Mouse (Mus musculus) forebrain, postnatal 0 days (tissue): ENCODE results near the gene Clec2e. TPM values are rescaled to one million over a fixed set of nuclear protein-coding genes. Genes with fewer than 3 reads are reported as not detected.
"Not testable (repeated sequence)": the region's sequence is repeated elsewhere in the genome, so short reads cannot be mapped to it uniquely, and the experiment has no call there.

Experiments used
- ATAC-seq: fragments of 200-750 bp; cut with Nextera tagmentation; 2 replicates; pipeline ENCODE4 v1.8.0; 2017; ENCODE audit warnings: mild to moderate bottlenecking, moderate library complexity
- DNase-seq: peaks from one replicate; pipeline ENCODE4 v3.0.0-alpha.2; 2015
- H3K27ac ChIP-seq: fragments of 300-500 bp; sonication (generic); 2 replicates; pipeline ENCODE4 v1.5.1; 2014; ENCODE audit warnings: low read depth, mild to moderate bottlenecking, antibody characterized with exemption, low read length, moderate library complexity, mixed read lengths
- H3K27me3 ChIP-seq: fragments of 300-500 bp; sonication (generic); 2 replicates; pipeline ENCODE4 v1.6.1; 2014; ENCODE audit warnings: mild to moderate bottlenecking, low read length, mixed read lengths; ENCODE audit not compliant: insufficient read depth
- H3K36me3 ChIP-seq: fragments of 300-500 bp; sonication (generic); 2 replicates; pipeline ENCODE4 v1.6.1; 2014; ENCODE audit warnings: mild to moderate bottlenecking, moderate library complexity; ENCODE audit not compliant: insufficient read depth
- H3K4me1 ChIP-seq: fragments of 300-500 bp; sonication (generic); 2 replicates; pipeline ENCODE4 v1.6.1; 2014; ENCODE audit warnings: antibody characterized with exemption; ENCODE audit not compliant: insufficient read depth
- H3K4me2 ChIP-seq: fragments of 300-500 bp; sonication (generic); 2 replicates; pipeline ENCODE4 v1.6.1; 2014; ENCODE audit warnings: low read depth, mild to moderate bottlenecking, moderate library complexity
- H3K4me3 ChIP-seq: fragments of 300-500 bp; sonication (generic); 2 replicates; pipeline ENCODE4 v1.5.1; 2014; ENCODE audit warnings: low read depth, low read length, mixed read lengths
- H3K9ac ChIP-seq: fragments of 300-500 bp; sonication (generic); 2 replicates; pipeline ENCODE4 v1.6.1; 2014; ENCODE audit warnings: mild to moderate bottlenecking
- H3K9me3 ChIP-seq: fragments of 300-500 bp; sonication (generic); 2 replicates; pipeline ENCODE4 v1.6.1; 2016; ENCODE audit warnings: low read length
- CTCF ChIP-seq: sonication (generic); IDR thresholded peaks from 2 replicates; pipeline ENCODE4 v1.5.1; 2016; ENCODE audit warnings: antibody characterized with exemption, control low read depth, low read depth
- WGBS: fragments of 180-500 bp; shearing (Covaris S2); extraction: QIAGEN DNeasy Blood & Tissue Kit; methylation state at CpG from one replicate; pipeline ENCODE4 v1.1.7; 2014; 5-methylcytosine and 5-hydroxymethylcytosine counted together
- polyA plus RNA-seq: library from polyadenylated mRNA; unstranded; fragments of >200 nt; fragmentation: Nextera tagmentation; extraction: Ambion mirVana; gene quantifications from 2 replicates; pipeline ENCODE4 v1.2.1, GENCODE M21; 2015
- total RNA-seq: library from RNA; depleted of rRNA; stranded (reverse); fragments of >200 nt; gene quantifications from 2 replicates; pipeline ENCODE4 v1.2.3, GENCODE M21; 2014; rRNA removed

The Clec2e gene
- total RNA-seq (not detected in 2 replicates), polyA plus RNA-seq (not detected in 2 replicates)

GRCm38 (mm10) chr6:129100794-129101193 lies at the start of gene Clec2e:
Gene Clec2e (minus strand): TSS chr6:129100913.
- H3K27ac ChIP-seq, H3K4me3 ChIP-seq, H3K4me1 ChIP-seq, H3K9ac ChIP-seq, H3K36me3 ChIP-seq, ATAC-seq, H3K9me3 ChIP-seq, H3K4me2 ChIP-seq, DNase-seq, H3K27me3 ChIP-seq: not testable (repeated sequence)
- WGBS: 77% methylated on average over 1 of the region's 1 CpGs

- ATAC-seq (no peak), DNase-seq (no peak)
- Histone ChIP-seq H3K36me3 (no peaks in the 10 kb centered on the region), H3K4me3 (no peak overlapping the region), H3K4me1 (no peaks in the 10 kb centered on the region), H3K9ac (no peak overlapping the region), H3K4me2 (no peak overlapping the region), H3K27ac (no peak overlapping the region), H3K27me3 (no peaks in the 10 kb centered on the region), H3K9me3 (no peaks in the 10 kb centered on the region)
- 96% methylated on average over 2 of the region's 2 CpGs for WGBS
- no peak for TF ChIP-seq CTCF
Measured at GRCm38 (mm10) chr6:129146812-129147211, 46.1 kb upstream of the Clec2e start.

GRCm38 (mm10) chr6:129132604-129133341 lies 32.1 kb upstream of the Clec2e start:
- Histone ChIP-seq H3K27me3 (no peaks in the 10 kb centered on the region), H3K9me3 (no peaks in the 10 kb centered on the region), H3K4me1 (no peaks in the 10 kb centered on the region), H3K36me3 (no peaks in the 10 kb centered on the region), H3K9ac (no peak overlapping the region), H3K4me2 (no peak overlapping the region), H3K4me3 (no peak overlapping the region), H3K27ac (no peak overlapping the region)
- DNase-seq (no peak), ATAC-seq (no peak)
- WGBS: 82% methylated on average over 4 of the region's 4 CpGs
- no peak for TF ChIP-seq CTCF

- H3K4me2 ChIP-seq: no peak overlapping the region
- no peak overlapping the region for H3K27ac ChIP-seq
- no peaks in the 10 kb centered on the region for H3K9me3 ChIP-seq
- H3K9ac ChIP-seq: no peak overlapping the region
- no peak for ATAC-seq
- no peaks in the 10 kb centered on the region for H3K27me3 ChIP-seq
- TF ChIP-seq CTCF: no peak
- H3K36me3 ChIP-seq: no peaks in the 10 kb centered on the region
- no peak for DNase-seq
- H3K4me1 ChIP-seq: no peaks in the 10 kb centered on the region
- no peak overlapping the region for H3K4me3 ChIP-seq
Measured at GRCm38 (mm10) chr6:129126861-129127260, 26.1 kb upstream of the Clec2e start.

- not testable (repeated sequence) for H3K9ac ChIP-seq, H3K4me1 ChIP-seq, H3K9me3 ChIP-seq, DNase-seq, H3K4me2 ChIP-seq, ATAC-seq, H3K27me3 ChIP-seq, H3K27ac ChIP-seq, H3K36me3 ChIP-seq, H3K4me3 ChIP-seq
Measured at GRCm38 (mm10) chr6:129124531-129124930, 23.8 kb upstream of the Clec2e start.

GRCm38 (mm10) chr6:129116223-129116622 lies 15.5 kb upstream of the Clec2e start:
- ATAC-seq: no peak

GRCm38 (mm10) chr6:129114237-129114636 lies 13.5 kb upstream of the Clec2e start:
- not testable (repeated sequence) for H3K4me3 ChIP-seq, H3K9me3 ChIP-seq, H3K4me2 ChIP-seq, H3K9ac ChIP-seq, DNase-seq, H3K36me3 ChIP-seq, H3K27me3 ChIP-seq, H3K4me1 ChIP-seq, H3K27ac ChIP-seq, ATAC-seq
- WGBS: 93% methylated on average over 3 of the region's 3 CpGs

More at GRCm38 (mm10) chr6:129116223-129116622, 15.5 kb upstream of the Clec2e start:
- H3K27me3 ChIP-seq: no peaks in the 10 kb centered on the region
- H3K36me3 ChIP-seq: no peaks in the 10 kb centered on the region
- WGBS: 94% methylated on average over 3 of the region's 3 CpGs
- H3K4me1 ChIP-seq: no peaks in the 10 kb centered on the region
- H3K9ac ChIP-seq: no peak overlapping the region
- no peak overlapping the region for H3K4me2 ChIP-seq
- no peak for TF ChIP-seq CTCF
- peaks cover 3% of the 10 kb centered on the region; the same call in 1 of the 2 replicates for H3K9me3 ChIP-seq
- no peak overlapping the region for H3K27ac ChIP-seq
- H3K4me3 ChIP-seq: no peak overlapping the region
- no peak for DNase-seq
